Mouse (Mus musculus) kidney, adult 8-10 months (tissue): ENCODE measurements around the gene Rasa2.

Experiments
- DNase-seq, 2 experiments: peaks; one replicate each; pipeline ENCODE4 v3.0.0; 2022

Rasa2 gene

GRCm38 (mm10) chr9:96637157-96637548 lies 5.7 kb upstream of the Rasa2 start:
- DNase-seq, result no peak

GRCm38 (mm10) chr9:96636423-96637156 lies 5.2 kb upstream of the Rasa2 start:
- DNase-seq, result no peak

- no peak for DNase-seq
Observed at GRCm38 (mm10) chr9:96635899-96636298, 4.5 kb upstream of the Rasa2 start.

- peak; percentile 78 to 85 for DNase-seq
Observed at GRCm38 (mm10) chr9:96635176-96635575, 3.8 kb upstream of the Rasa2 start.

GRCm38 (mm10) chr9:96633771-96634170 lies 2.4 kb upstream of the Rasa2 start:
- DNase-seq, result no peak

GRCm38 (mm10) chr9:96632756-96633155 lies 1.3 kb upstream of the Rasa2 start:
- peak; percentile 61 to 64 for DNase-seq

- peak in 1 of 2 experiments; percentile 35 for DNase-seq
Observed at GRCm38 (mm10) chr9:96632073-96632690, 765 bp upstream of the Rasa2 start.

- peak; percentile 27 to 41 for DNase-seq
Observed at GRCm38 (mm10) chr9:96630571-96631388, 637 bp downstream of the Rasa2 start.

GRCm38 (mm10) chr9:96629151-96629550 lies 2.3 kb downstream of the Rasa2 start:
- no peak for DNase-seq

- no peak for DNase-seq
Observed at GRCm38 (mm10) chr9:96627557-96628085, 3.8 kb downstream of the Rasa2 start.

- DNase-seq, result no peak
Observed at GRCm38 (mm10) chr9:96627042-96627441, 4.4 kb downstream of the Rasa2 start.

GRCm38 (mm10) chr9:96618448-96619176 lies 12.8 kb downstream of the Rasa2 start:
- DNase-seq, result no peak

- DNase-seq, result no peak
Observed at GRCm38 (mm10) chr9:96612297-96612696, 19.1 kb downstream of the Rasa2 start.

- no peak for DNase-seq
Observed at GRCm38 (mm10) chr9:96611693-96612293, 19.6 kb downstream of the Rasa2 start.

- peak; percentile 52 to 66 for DNase-seq
Observed at GRCm38 (mm10) chr9:96610813-96611212, 20.6 kb downstream of the Rasa2 start.

GRCm38 (mm10) chr9:96603416-96603815 lies 28.0 kb downstream of the Rasa2 start:
- DNase-seq, result no peak

GRCm38 (mm10) chr9:96597899-96598298 lies 33.5 kb downstream of the Rasa2 start:
- no peak for DNase-seq

- DNase-seq, result no peak
Observed at GRCm38 (mm10) chr9:96592670-96593600, 38.5 kb downstream of the Rasa2 start.

- DNase-seq, result no peak
Observed at GRCm38 (mm10) chr9:96589346-96589745, 42.1 kb downstream of the Rasa2 start.

- no peak for DNase-seq
Observed at GRCm38 (mm10) chr9:96583496-96583895, 47.9 kb downstream of the Rasa2 start.

- no peak for DNase-seq
Observed at GRCm38 (mm10) chr9:96583076-96583475, 48.3 kb downstream of the Rasa2 start.
